Mouse (Mus musculus) adrenal gland, postnatal 14 days (tissue): ENCODE measurements around the gene Bcl6. TPM values are rescaled to one million over a fixed set of nuclear protein-coding genes. Genes with fewer than 3 reads are reported as not detected.

Experiments used
- DNase-seq: peaks from one replicate; pipeline ENCODE4 v3.0.0; 2021; ENCODE audit warnings: mixed read lengths
- total RNA-seq: library from RNA; stranded (reverse); gene quantifications from 2 replicates; pipeline ENCODE4 v1.2.3, GENCODE M21; 2021

Gene Bcl6
- total RNA-seq, 1 experiment from 2014 or later: 48.4 TPM

DNA sequence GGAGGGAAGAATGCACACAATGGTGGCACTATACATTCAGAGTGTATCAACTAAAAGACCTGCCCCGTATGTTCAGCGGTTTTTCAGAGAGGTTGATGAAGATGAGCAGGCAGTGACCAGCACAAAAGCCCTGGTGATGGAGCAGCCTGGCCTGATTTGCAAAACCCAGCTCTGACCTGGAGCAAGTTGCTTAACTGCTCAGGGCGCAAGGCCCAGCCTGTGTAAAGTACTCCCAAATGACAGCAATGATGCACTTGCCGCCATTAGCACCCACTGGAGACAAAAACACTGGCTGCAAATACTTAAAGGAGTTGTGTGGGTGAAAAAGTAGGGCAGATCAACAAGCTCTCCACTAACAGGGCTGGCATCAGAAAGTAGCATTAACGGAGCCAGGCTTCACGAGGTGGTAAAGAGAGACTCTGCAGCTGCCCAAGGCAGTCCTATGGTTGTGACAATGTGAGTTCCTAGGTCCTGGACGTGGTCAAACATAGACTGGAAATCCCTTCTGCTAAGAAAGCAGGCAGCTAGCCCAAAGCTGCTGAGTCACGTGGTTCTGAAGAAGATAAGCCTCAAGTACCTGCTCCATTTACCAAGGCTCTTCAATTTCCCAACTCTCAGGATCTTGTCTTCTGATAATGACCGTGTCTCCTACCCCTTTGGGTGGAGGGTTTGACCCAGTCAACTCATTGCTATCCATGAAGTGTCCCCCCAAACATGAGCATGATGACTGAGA, 14.9 kb downstream of the Bcl6 start:
- DNase-seq: no peak

DNA sequence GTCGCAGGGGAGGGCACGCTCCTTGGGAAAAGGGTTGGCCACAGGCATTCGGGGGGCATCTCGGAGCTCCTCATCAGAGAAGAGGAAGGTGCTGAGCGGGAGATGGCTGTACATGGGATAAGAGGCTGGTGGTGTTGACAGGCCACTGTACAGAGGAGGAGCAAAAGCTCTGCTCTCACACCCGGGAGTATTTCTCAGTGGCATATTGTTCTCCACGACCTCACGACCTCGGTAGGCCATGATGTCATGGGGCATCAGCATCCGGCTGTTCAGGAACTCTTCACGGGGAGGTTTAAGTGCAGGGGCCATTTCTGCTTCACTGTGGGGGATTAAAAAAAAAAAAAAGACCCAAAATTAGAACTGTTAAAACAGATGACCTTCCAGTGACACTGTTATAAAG, 15.8 kb downstream of the Bcl6 start:
- DNase-seq: no peak

DNA sequence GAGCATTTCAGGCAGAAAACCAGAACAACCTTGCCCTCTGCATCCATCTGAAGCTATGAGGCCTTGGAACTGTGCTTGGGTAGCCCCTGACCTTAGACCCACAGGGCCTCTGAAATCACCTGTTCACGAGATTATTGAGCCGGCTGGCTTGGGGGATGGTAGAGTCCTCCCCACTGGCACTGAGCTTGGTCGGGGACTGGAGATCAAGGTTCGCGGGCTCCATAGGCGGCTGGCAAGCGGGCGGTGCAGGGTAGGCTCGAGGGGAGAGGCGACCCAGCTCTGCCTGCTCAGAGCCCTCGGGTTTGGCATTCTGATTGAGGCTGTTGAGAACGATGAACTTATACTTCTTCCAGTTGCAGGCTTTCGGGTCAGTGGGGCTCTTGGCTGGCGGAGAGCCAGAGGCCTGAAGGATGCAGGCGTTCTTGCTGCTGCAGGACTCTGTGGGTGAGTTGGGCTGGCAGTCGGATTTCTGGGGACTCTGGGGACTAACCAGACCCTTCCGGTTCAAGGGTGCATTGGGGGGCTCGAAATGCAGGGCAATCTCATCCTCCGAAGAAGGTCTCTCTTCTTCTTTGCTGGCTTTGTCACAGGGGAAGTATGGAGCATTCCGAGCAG, 16.4 kb downstream of the Bcl6 start:
- no peak for DNase-seq

DNA sequence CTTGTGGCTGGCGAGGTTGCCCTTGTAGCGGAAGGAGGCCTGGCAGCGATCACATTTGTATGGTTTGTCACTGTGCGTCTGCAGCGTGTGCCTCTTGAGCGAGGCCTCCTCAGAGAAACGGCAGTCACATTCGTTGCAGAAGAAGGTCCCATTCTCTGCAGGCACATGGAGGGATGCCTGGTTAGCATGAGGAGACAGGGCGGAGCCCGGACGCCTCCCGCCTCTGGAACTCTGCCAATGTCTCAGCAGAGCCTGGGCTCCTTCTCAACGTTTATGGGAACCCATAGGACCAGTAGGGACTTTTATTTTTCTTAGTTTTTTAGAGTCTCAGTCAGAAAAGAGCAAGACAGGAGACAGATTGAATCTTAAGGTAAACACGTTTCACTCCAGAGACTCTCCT, 18.7 kb downstream of the Bcl6 start:
- no peak for DNase-seq

DNA sequence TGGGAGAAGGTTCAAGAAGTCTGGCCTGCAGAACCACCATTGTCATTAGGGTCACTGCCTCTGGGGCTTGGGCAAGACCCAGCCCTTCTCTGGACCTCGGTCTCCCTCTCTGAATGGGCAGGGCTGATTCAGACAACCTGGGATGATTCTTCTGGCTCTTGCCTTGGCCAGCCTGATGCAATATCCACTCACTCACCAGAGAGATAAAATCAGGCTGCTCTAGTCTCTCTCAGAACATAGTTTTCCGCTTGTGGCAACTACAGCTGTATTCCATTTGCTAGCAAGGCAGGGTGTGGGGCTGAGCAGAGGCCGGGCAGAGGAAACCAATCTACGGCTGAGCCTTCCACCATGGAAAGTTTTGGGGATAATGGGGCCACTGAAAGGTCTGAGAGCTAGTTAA, 19.8 kb downstream of the Bcl6 start:
- DNase-seq: no peak

DNA sequence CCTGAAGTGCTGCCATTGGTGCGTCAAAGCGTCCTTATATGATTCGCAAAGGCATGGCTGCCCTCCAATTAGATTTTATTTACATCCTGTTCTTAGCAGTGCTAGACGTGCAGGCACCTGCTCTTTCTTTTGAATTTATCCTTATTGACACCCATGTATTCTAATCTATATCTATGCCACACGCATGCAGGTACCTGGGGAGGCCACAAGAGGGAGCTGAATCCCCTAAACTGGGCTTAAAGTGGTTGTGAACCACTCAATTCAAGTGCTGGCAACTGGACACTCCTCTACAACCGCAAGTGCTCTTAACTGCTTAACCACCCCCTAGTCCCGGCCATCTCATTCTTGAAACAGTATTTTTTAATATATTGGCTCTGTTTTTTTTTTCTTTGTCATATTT, 21.4 kb downstream of the Bcl6 start:
- no peak for DNase-seq

DNA sequence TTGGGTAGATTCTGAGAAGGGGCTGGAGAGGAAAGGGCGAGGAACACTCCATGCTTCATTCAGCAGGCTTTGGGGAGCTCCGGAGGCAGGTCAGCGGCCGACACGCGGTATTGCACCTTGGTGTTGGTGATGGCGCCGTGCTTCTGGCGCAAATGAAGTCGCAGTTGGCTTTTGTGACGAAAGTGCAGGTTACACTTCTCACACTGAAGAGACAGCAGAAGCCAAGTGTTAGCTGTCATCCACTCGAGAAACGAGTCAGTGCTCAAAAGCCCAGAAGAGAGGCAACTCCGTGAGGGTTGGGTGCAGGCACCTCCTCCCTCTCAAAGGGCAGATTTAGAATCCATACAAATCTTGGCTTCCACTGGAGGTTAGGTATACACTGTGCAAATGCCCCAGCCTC, 22.6 kb downstream of the Bcl6 start:
- DNase-seq: no peak

DNA sequence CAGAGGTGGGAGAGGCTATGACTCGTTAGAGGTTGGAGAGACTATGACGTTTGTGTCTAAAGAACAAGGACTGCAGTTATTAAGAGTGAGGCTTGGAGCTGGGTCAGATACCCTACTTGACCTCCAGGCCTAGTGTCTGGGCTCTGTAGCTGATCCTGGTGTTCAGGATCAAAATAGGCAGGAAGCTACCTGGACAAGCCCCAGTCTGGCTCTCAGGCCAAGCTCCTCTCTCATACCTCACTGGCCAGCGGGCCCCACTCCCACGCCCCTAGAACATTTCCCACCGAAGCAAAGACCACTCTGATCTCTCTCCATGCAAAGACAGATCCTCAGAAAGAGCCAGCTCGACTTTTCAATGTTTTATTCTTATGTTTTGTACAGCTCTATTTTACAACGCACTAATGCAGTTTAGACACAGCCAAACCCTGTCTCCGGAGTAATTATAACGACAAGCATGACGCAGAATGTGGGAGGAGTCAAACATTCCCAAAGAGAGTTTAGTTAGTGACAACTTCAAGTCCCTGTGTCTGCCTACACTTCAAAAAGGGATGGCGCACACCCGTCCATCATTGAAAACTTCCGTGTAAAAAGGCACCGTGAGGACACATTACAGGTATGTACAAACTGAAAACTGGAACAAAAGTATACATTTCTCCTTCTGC, 23.8 kb downstream of the Bcl6 start:
- no peak for DNase-seq

DNA sequence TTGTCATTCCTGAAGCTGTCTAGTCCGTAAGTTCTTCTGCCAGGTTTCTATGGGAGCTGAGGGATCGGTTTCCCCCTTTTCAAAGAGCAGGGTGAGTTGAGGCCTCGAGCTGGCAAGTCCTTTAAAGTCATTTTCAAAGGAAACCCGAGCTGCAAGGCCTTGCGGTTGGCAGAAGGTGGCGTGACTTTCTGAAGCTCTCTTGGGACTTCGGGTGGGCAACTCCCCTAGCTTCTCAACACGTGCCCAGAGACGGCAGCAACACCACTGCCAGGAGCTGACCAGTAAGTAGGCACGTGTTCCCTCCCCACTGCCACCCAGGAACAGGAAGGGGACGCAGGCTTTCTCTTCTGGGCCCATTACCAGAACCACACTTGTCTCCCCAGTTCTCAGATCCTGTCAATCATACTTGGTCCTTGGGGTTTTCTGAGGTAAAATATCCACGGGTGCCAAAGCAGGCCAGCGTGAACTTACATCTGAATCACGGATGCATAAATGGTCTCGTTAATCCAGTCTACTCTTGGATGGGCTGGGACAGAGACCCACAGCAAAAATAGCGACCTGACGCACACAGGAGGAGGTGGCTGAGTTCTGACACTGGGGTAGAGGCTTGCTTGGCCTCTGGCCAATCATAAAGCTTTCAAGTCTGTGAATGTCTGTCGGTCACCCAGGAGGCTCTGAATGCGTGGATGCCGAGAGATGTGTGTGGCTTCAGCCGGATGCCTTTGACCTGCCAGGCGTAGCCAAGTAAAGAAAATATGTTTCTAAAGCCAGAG, 24.6 kb downstream of the Bcl6 start:
- peak; percentile 71 for DNase-seq

DNA sequence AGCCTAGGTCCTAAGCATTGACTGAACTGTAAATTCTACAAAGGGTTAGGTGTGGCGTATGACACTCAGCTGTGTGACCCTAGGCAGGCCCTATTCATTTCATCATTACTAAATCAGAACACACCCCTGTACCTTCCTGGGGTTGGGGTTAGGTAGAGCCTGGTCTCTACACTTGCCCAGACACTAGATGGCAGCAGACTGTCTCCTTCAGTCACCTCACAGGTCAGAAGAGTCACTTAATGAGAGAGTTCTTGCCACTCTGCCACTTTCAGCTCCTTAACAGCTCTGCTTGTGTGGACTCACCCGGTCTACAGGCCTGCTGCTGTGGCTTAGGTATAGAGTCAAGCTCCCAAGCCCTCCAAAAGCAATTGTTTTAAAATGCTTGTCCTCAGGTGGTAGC, 26.3 kb downstream of the Bcl6 start:
- peak; percentile 49 for DNase-seq

DNA sequence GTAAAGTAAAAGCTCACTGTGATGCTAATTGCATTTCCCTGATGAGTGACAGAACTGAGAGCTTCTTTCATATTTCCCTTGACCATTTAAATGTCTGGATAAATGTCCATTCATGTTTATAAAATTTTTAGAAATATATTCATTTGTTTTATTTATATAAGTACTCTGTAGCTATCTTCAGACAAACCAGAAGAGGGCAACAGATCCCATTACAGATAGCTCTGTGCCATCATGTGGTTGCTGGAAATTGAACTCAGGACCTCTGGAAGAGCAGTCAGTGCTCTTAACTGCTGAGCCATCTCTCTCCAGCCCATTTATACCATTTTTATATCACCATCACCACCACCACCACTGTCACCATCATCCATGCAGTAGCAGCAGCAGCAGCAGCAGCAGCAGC, 29.7 kb downstream of the Bcl6 start:
- DNase-seq: no peak

DNA sequence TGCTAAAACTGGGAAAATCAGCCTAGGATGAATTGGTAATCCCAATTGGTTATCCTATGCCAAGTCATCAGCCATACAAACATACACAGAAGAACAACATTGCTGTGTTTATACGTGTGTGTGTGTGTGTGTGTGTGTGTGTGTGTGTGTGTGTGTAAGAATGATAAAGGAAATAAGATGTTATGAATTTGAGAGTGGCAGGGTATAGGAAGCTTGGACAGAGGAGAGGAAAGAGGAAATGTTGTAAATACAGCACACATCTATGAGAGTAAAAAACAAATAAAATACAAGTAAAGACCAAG, 34.7 kb downstream of the Bcl6 start:
- DNase-seq: no peak

DNA sequence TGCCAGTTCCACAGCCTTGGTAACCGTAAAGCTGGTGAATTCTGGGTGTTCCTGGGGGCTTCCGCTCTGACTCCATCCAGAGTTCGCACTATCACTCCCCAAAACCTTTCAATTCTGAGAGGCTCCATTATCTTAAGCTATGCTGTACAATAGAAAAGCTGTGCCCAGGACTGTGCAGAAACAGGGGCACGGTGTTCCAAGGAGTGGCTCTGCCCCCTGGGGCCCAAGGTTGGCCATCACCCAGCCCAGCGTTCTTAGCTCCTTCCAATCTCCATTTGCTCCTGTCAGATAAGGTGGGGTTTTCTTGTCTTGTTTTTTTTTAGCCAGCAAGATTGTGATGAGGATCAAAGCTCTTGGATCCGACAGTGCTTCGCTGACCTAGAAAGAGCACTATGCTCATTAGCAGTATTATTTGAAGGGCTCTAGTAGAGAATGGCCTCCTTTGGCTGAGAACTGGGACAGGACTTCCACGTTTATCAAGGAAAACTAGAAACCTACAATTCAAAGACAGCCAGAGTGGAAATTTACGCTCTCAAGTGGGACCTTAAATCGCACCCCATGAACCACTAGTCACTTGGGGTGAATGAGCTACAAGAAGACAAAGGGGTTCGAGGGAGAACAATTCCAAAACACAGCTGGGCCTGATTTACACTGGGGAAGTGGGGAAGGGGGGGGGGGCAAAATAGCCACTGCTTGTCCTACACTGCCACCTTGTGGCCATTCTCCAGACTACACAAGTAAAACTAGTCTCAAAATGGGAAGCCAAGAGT, 35.3 kb downstream of the Bcl6 start:
- peak; percentile 78 for DNase-seq

DNA sequence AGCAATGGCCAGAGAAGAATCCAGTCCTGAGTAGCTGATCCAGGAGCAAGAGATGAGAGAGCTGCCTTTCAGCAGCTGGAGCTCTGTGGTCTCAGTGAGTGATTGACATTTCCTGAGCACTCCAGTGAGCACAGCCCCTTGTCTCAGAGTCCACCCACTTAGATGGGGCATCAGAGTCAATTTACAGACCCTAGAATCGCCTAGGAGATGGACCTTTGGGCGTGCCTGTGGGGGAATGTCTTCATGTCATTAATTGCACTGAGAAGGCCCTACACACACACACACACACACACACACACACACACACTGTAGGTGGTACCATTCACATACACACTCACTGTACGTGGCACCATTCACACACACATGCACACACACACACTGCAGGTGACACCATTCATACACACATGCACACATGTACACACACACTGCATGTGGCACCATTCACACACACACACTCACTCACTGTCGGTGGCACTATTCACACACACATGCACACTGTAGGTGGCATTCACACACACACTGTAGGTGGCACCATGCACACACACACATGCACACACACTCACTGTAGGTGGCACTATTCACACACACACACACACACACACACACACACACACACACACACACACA, 36.4 kb downstream of the Bcl6 start:
- DNase-seq: no peak

DNA sequence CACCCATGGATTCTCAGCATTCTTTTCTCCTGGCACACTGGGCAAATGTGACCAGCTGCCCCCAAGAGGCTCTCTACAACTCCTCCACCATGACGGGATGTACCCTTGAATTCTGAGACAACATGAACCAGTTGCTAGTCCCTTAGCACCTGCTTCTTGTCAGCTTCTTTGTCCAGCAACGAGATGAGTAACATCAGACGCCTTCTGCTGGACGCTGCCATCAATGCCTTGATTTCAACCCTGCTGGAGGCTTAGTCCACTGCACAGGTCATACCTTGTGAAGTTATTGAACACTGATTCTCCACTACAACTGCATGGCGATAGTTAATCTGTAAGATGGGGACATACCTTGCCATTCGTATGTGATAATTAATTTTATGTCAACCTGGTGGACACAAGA, 41.0 kb downstream of the Bcl6 start:
- DNase-seq: no peak

DNA sequence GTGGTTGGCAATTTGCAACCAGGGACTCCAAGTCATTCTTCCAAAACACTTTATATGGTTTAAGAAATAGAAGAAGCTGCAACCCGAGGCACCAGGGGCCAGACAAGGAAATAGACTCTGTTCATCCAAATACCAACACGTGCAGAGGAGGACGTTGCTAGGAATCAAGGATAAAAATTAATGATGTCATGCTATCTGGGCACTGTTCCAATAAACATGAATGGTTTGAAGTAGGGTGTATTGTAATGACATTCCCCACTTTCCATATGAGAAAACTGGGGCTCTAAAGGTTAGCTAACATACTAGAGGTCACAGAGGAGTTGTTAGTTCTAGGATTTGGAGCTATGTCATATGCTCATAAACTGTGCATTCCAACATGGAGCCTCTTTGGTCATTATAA, 43.9 kb downstream of the Bcl6 start:
- no peak for DNase-seq

DNA sequence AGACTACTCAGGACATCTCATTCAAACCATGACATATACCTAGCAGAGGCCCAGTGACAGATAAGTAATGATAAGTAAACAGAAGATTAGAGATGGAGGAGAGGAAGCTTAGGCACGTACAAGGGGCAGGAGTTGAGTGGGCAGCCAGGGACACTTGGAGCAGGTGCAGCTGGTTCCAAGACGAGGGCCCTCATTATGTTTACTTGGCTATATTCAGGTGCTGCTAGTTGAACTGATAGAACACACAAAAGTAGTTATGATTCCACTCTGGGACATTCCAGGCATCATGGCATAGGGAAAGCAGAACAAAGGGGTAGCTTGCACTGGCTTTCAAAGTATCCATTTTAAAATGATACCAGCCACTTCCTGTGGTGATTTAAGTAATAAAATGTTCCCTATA, 54.3 kb downstream of the Bcl6 start:
- no peak for DNase-seq

DNA sequence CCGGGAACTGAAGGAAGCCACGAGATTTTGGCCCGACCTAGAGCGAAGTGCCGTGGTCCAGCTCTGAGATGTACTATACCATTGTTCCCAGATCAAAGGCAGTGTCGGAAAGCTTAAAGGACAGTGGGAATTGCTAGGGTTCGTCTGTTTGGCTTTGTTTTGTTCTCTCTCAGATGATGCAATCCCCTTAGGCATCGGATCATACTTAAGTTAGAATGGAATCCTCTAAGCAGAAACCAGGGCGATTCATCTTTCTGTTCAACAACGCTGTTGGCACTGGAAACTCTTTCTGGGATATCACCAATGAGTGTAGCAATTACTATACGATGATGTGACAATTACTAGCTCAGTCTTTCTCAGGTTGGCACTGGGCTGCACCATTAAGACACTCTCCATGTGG, 56.4 kb downstream of the Bcl6 start, which contains the start of gene Rtp2:
Gene Rtp2, minus strand, starts transcription at position 101 of the 400 bp plus-strand sequence.
- no peak for DNase-seq

DNA sequence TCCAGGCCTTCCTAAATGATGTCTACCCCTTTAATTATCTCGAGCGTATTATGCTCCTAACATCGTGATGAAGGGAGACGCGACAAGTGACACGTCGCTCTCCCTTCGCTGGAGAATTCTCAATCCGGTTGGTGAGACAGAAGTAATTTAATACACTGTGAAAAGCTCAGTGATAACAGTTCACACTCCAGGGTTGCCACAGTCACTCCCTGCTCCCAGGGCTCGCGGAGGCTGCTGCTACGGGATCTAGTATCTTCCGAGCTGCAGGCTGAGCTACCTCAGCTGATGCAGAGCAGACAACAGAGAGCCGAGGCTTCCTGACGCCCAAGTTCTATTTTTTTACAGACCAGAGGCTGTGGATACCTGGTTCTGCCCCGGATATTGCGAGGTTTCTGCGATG, 57.4 kb downstream of the Bcl6 start:
- DNase-seq: no peak

DNA sequence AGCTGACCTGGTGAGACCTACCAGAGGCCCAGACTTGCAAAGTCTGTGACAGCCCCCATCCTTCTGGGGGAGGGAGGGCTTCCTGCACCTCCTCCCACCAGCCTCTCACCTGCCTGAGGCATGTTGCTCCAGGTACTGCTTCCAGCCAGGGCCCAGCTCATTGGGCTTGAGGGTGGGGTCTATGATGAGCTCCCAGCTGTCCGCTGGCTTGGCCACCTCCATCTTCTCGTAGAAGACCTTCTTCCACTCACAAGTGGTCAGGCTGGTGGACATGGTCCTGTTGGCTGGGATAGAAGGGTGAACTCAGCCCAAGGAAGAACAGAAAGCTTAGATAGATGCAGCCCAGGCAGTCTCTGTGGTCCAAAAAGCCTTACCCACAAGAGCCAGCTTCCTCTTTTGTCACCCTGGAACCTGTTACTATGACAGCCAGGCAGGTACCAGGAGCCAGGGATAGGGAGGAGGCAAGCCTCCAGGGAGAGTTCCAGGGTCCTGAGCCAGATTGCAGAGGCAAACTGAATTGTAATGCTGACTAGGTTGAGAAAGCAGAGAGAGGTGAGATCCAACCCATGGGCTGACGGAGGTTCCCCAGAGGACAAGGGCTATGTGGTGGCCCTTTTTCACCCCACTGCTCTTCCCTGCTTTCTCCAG, 58.1 kb downstream of the Bcl6 start:
- no peak for DNase-seq
